Mouse (Mus musculus): ENCODE results near the gene Mcm3. TPM values are rescaled to one million over a fixed set of nuclear protein-coding genes. Genes with fewer than 3 reads are reported as not detected.

Mcm3 gene
- polyA plus RNA-seq, 2 experiments: 92.3 to 125 TPM

GRCm38 (mm10) chr1:20823471-20823870 lies 3.4 kb upstream of the Mcm3 start:
- H3K27ac ChIP-seq (replicated peaks; ENCODE audit: low read depth, low read length): no peak overlapping the region
- H3K36me3 ChIP-seq (ENCODE audit: control insufficient read depth, insufficient read depth, low read length): no peaks in the 10 kb centered on the region
- H3K9me3 ChIP-seq (ENCODE audit: control insufficient read depth, low read length): no peaks in the 10 kb centered on the region
- no peak overlapping the region for H3K9ac ChIP-seq (ENCODE audit: low read depth, low read length, severe bottlenecking)
- WGBS: 67% methylated on average over 4 of the region's 4 CpGs
- H3K27me3 ChIP-seq (ENCODE audit: control insufficient read depth, insufficient read depth, low read length): no peaks in the 10 kb centered on the region
- H3K4me3 ChIP-seq (replicated peaks; ENCODE audit: low read length): no peak overlapping the region
- no peak overlapping the region for H3K4me2 ChIP-seq (replicated peaks; ENCODE audit: low read depth, low read length, severe bottlenecking)
- DNase-seq (ENCODE audit: low spot score) (no peak), ATAC-seq (ENCODE audit: low FRiP score, low read depth) (no peak)
- TF ChIP-seq POLR2A (IDR thresholded peaks at IDR 0.05; ENCODE audit: borderline replicate concordance, extremely low read depth, insufficient read depth, insufficient read length): no peak
- H3K4me1 ChIP-seq (ENCODE audit: control insufficient read depth, insufficient read depth, low read length): 0 out of 2 replicates have a peak, but pooled peaks cover 6% of the 10 kb centered on the region

- Histone ChIP-seq H3K9me3 (ENCODE audit: control insufficient read depth, low read length) (no peaks in the 10 kb centered on the region), H3K27ac (replicated peaks; ENCODE audit: low read depth, low read length) (no peak overlapping the region), H3K9ac (ENCODE audit: low read depth, low read length, severe bottlenecking) (no peak overlapping the region), H3K36me3 (ENCODE audit: control insufficient read depth, insufficient read depth, low read length) (peaks cover 18% of the 10 kb centered on the region), H3K27me3 (ENCODE audit: control insufficient read depth, insufficient read depth, low read length) (no peaks in the 10 kb centered on the region), H3K4me3 (replicated peaks; ENCODE audit: low read length) (no peak overlapping the region), H3K4me1 (ENCODE audit: control insufficient read depth, insufficient read depth, low read length) (0 out of 2 replicates have a peak, but pooled peaks cover 6% of the 10 kb centered on the region), H3K4me2 (replicated peaks; ENCODE audit: low read depth, low read length, severe bottlenecking) (no peak overlapping the region)
- ATAC-seq (ENCODE audit: low FRiP score, low read depth) (no peak), DNase-seq (ENCODE audit: low spot score) (no peak)
- TF ChIP-seq POLR2A (IDR thresholded peaks at IDR 0.05; ENCODE audit: borderline replicate concordance, extremely low read depth, insufficient read depth, insufficient read length): no peak
- WGBS: 86% methylated on average over 4 of the region's 4 CpGs
These were observed 847 bp upstream of the Mcm3 start for GRCm38 (mm10) chr1:20820959-20821358.

- no peak for TF ChIP-seq POLR2A (IDR thresholded peaks at IDR 0.05; ENCODE audit: borderline replicate concordance, extremely low read depth, insufficient read depth, insufficient read length)
- peaks cover 48% of the 10 kb centered on the region for H3K36me3 ChIP-seq (ENCODE audit: control insufficient read depth, insufficient read depth, low read length)
- no peak overlapping the region for H3K4me2 ChIP-seq (replicated peaks; ENCODE audit: low read depth, low read length, severe bottlenecking)
- no peak overlapping the region for H3K4me3 ChIP-seq (replicated peaks; ENCODE audit: low read length)
- 85% methylated on average over 12 of the region's 12 CpGs for WGBS
- DNase-seq (ENCODE audit: low spot score): no peak
- no peak overlapping the region for H3K9ac ChIP-seq (ENCODE audit: low read depth, low read length, severe bottlenecking)
- 0 out of 2 replicates have a peak, but pooled peaks cover 6% of the 10 kb centered on the region for H3K4me1 ChIP-seq (ENCODE audit: control insufficient read depth, insufficient read depth, low read length)
- no peaks in the 10 kb centered on the region for H3K9me3 ChIP-seq (ENCODE audit: control insufficient read depth, low read length)
- no peak overlapping the region for H3K27ac ChIP-seq (replicated peaks; ENCODE audit: low read depth, low read length)
- ATAC-seq (ENCODE audit: low FRiP score, low read depth): no peak
- H3K27me3 ChIP-seq (ENCODE audit: control insufficient read depth, insufficient read depth, low read length): no peaks in the 10 kb centered on the region
These were observed 2.5 kb downstream of the Mcm3 start for GRCm38 (mm10) chr1:20817596-20817995.

- Histone ChIP-seq H3K4me1 (ENCODE audit: control insufficient read depth, insufficient read depth, low read length) (0 out of 2 replicates have a peak, but pooled peaks cover 6% of the 10 kb centered on the region), H3K4me2 (replicated peaks; ENCODE audit: low read depth, low read length, severe bottlenecking) (no peak overlapping the region), H3K36me3 (ENCODE audit: control insufficient read depth, insufficient read depth, low read length) (peaks cover 52% of the 10 kb centered on the region), H3K9me3 (ENCODE audit: control insufficient read depth, low read length) (no peaks in the 10 kb centered on the region), H3K9ac (ENCODE audit: low read depth, low read length, severe bottlenecking) (no peak overlapping the region), H3K4me3 (replicated peaks; ENCODE audit: low read length) (no peak overlapping the region), H3K27ac (replicated peaks; ENCODE audit: low read depth, low read length) (no peak overlapping the region), H3K27me3 (ENCODE audit: control insufficient read depth, insufficient read depth, low read length) (no peaks in the 10 kb centered on the region)
- ATAC-seq (ENCODE audit: low FRiP score, low read depth) (no peak), DNase-seq (ENCODE audit: low spot score) (no peak)
- WGBS: 88% methylated on average over 9 of the region's 9 CpGs
- no peak for TF ChIP-seq POLR2A (IDR thresholded peaks at IDR 0.05; ENCODE audit: borderline replicate concordance, extremely low read depth, insufficient read depth, insufficient read length)
These were observed 2.9 kb downstream of the Mcm3 start for GRCm38 (mm10) chr1:20817172-20817571.

GRCm38 (mm10) chr1:20814521-20814920 lies 5.6 kb downstream of the Mcm3 start:
- no peak overlapping the region for H3K4me3 ChIP-seq (replicated peaks; ENCODE audit: low read length)
- 88% methylated on average over 8 of the region's 8 CpGs for WGBS
- H3K36me3 ChIP-seq (ENCODE audit: control insufficient read depth, insufficient read depth, low read length): peaks cover 77% of the 10 kb centered on the region
- 0 out of 2 replicates have a peak, but pooled peaks cover 6% of the 10 kb centered on the region for H3K4me1 ChIP-seq (ENCODE audit: control insufficient read depth, insufficient read depth, low read length)
- ATAC-seq (ENCODE audit: low FRiP score, low read depth) (no peak), DNase-seq (ENCODE audit: low spot score) (no peak)
- no peaks in the 10 kb centered on the region for H3K9me3 ChIP-seq (ENCODE audit: control insufficient read depth, low read length)
- no peak overlapping the region for H3K27ac ChIP-seq (replicated peaks; ENCODE audit: low read depth, low read length)
- H3K9ac ChIP-seq (ENCODE audit: low read depth, low read length, severe bottlenecking): no peak overlapping the region
- H3K27me3 ChIP-seq (ENCODE audit: control insufficient read depth, insufficient read depth, low read length): no peaks in the 10 kb centered on the region
- no peak overlapping the region for H3K4me2 ChIP-seq (replicated peaks; ENCODE audit: low read depth, low read length, severe bottlenecking)
- no peak for TF ChIP-seq POLR2A (IDR thresholded peaks at IDR 0.05; ENCODE audit: borderline replicate concordance, extremely low read depth, insufficient read depth, insufficient read length)

GRCm38 (mm10) chr1:20804526-20804925 lies 15.6 kb downstream of the Mcm3 start:
- Histone ChIP-seq H3K9me3 (ENCODE audit: control insufficient read depth, low read length) (no peaks in the 10 kb centered on the region), H3K4me3 (replicated peaks; ENCODE audit: low read length) (no peak overlapping the region), H3K36me3 (ENCODE audit: control insufficient read depth, insufficient read depth, low read length) (peaks cover 93% of the 10 kb centered on the region), H3K27ac (replicated peaks; ENCODE audit: low read depth, low read length) (no peak overlapping the region), H3K4me1 (ENCODE audit: control insufficient read depth, insufficient read depth, low read length) (no peaks in the 10 kb centered on the region), H3K9ac (ENCODE audit: low read depth, low read length, severe bottlenecking) (no peak overlapping the region), H3K4me2 (replicated peaks; ENCODE audit: low read depth, low read length, severe bottlenecking) (no peak overlapping the region), H3K27me3 (ENCODE audit: control insufficient read depth, insufficient read depth, low read length) (no peaks in the 10 kb centered on the region)
- WGBS: 93% methylated on average over 10 of the region's 10 CpGs
- DNase-seq (ENCODE audit: low spot score): no peak
- TF ChIP-seq POLR2A (IDR thresholded peaks at IDR 0.05; ENCODE audit: borderline replicate concordance, extremely low read depth, insufficient read depth, insufficient read length): no peak
- ATAC-seq (ENCODE audit: low FRiP score, low read depth): no peak
